Mouse (Mus musculus) heart, postnatal 14 days (tissue): ENCODE measurements around the gene Trim46. TPM values are rescaled to one million over a fixed set of nuclear protein-coding genes. Genes with fewer than 3 reads are reported as not detected.
"Not testable (repeated sequence)": the region's sequence is repeated elsewhere in the genome, so short reads cannot be mapped to it uniquely, and the experiment has no call there.

Experiments used
- DNase-seq, 2 experiments: peaks; one replicate each; pipeline ENCODE4 v3.0.0; 2021 to 2022
- intact Hi-C: fragments of 180-260 bp; cut with DNase I; formaldehyde crosslinking; loops from one replicate; pipeline ENCODE4 v1.15.1; 2025
- total RNA-seq, 2 experiments: library from RNA; stranded (reverse); gene quantifications; 2 replicates each; pipeline ENCODE4 v1.2.3; 2021

Gene Trim46
- total RNA-seq, 2 experiments from 2014 or later: 0.68 to 0.76 TPM

- intact Hi-C loops: no loop called here
- DNase-seq: no peak
Observed at GRCm38 (mm10) chr3:89238494-89238893, 7.6 kb downstream of the Trim46 start.

DNA sequence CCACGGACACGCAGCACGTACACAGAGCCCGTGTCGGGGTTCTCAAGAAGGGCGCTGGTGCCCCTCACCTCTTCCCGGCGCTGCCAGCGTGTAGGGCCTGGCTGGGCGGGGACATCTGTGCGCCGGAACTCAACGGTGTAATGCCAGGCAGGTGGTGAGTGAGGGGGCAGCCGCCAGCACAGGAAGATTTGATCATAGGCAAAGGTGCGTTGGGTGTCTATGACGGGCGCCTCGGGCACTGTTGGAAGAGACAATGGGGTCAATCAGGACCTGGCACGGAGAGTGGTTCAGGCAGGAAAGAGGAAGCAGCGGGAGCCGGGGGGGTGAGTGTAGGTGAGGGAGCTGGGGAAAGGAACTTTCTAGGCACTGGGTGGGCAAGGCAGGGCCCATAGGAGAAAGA, 8.4 kb downstream of the Trim46 start:
- intact Hi-C loops: no loop called here
- DNase-seq: no peak

- intact Hi-C loops: no loop called here
- no peak for DNase-seq
Observed at GRCm38 (mm10) chr3:89236516-89236915, 9.6 kb downstream of the Trim46 start.

DNA sequence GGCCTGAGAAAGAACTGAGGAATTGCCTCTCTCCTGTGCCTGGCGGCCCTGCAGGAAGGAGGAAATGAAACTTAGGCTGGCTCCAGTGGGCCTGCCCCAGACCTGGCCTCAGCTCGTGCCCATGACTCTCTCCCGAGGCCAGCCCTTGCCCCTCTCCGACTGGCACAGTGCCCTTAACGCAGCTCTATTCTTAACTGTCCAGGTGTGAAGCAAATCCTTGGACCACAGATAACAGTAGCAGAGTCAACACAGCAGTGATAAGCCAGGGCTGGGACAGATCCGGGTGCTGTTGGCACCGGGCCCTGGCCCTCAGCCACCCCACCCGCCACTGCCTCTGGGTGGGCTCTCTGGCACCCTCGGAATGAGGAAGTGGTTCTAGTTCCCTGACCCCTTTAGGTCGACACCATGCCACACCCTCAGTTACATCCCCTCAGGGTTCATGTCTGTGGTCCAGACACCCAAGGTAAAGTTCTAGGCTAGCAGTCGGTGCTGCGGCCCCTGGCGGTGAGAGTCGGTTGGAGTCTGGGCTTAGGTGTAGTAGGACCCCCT, 12.5 kb downstream of the Trim46 start:
- DNase-seq: peak in 1 of 2 experiments; percentile 39
- intact Hi-C loops: no loop called here

DNA sequence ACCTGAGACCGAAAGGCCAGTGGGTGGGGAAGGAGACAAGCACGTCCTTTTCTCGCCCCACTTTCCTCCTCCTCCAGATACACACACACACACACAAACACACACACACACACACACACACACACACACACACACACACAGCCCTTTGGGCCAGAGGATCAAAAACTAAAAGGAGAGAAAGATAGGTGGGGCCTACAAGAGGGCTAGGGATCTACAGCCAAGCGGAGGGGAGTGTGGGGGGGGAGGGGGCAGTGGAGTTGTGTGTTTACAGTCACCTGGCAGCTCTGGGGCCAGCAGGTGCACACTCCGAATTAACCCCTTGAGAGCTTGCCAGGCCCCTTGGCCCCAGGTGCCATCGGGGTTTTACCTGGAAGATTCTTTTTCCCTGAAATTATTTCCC, 13.5 kb downstream of the Trim46 start:
- DNase-seq: no peak
- intact Hi-C loops: no loop called here

GRCm38 (mm10) chr3:89231772-89232275, 14.3 kb downstream of the Trim46 start:
- intact Hi-C loops: no loop called here
- DNase-seq: no peak

GRCm38 (mm10) chr3:89231345-89231744, 14.8 kb downstream of the Trim46 start:
- intact Hi-C loops: no loop called here
- DNase-seq: no peak

- DNase-seq: no peak
- intact Hi-C loops: no loop called here
Observed at GRCm38 (mm10) chr3:89230561-89230960, 15.5 kb downstream of the Trim46 start.

- intact Hi-C loops: no loop called here
- no peak for DNase-seq
Observed at GRCm38 (mm10) chr3:89229276-89229675, 16.8 kb downstream of the Trim46 start.

DNA sequence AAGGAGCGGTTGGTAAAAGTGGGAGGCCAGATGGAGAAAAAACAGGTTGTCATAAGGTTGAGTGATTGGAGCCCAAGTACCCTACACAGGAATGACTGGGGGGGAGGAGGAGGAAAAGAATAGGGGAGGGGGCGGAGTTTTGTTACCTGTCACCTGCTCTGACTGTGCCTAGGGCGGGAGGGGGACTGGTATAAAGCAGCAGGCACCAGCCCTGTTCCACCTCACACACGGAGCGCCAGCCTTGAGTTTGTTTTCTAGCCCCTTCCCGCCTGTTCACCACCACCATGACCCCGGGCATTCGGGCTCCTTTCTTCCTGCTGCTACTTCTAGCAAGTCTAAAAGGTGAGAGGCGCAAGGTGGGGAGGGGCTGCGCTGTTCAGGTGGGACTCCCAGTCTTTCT, 17.3 kb downstream of the Trim46 start, which contains the start of gene Muc1:
Gene Muc1, plus strand, starts transcription at position 222 of the 400 bp plus-strand sequence.
- DNase-seq: no peak
- intact Hi-C loops: no loop called here

- peak; percentile 91 to 94 for DNase-seq
- intact Hi-C loops: no loop called here
Observed at GRCm38 (mm10) chr3:89228180-89228549, 17.9 kb downstream of the Trim46 start.

- intact Hi-C loops: no loop called here
- peak; percentile 79 to 84 for DNase-seq
Observed at GRCm38 (mm10) chr3:89227307-89228179, 18.6 kb downstream of the Trim46 start.

DNA sequence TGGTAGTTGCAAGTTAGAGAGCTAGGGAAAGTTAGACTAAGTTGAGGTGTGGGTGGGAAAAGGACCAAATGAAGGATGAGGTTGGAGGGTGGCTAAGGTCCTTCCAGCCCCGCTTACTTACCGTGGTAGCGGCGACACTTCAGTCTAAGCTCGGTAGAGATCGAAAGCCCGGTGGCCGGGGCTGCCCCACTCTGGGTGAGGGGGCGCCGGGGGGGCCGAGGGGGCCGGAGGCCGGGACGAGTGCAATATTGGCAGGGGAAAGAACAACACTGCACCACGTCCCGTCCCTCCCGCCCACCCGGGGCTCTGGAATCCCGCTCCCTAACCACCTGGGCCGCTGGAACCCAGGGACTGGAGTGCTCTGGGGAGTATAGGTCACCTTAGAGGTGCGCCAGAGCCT, 19.2 kb downstream of the Trim46 start, which contains the start of gene Mtx1:
Gene Mtx1, minus strand, starts transcription at position 189 of the 400 bp plus-strand sequence.
- no peak for DNase-seq
- intact Hi-C loops: no loop called here

DNA sequence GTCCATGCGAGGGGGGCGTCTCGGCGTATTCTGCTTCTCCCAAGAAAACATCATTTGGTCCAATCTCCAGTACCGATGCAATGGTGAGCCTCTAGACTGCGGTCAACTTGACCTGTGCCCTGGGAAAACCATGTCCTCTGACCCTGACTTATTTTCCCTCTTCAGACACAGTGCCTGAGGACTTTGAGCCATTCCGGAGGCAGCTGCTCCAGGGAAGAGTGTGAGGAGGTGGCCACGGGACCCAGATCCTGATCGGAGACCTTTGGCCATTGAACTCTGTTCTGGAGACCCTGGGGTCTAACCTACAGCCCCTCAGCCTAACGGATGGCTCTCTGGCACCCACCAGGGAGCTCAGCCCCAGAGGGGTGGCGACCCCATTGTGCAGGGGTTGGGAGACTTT, 19.7 kb downstream of the Trim46 start:
- DNase-seq: no peak
- intact Hi-C loops: no loop called here

- intact Hi-C loops: no loop called here
- no peak for DNase-seq
Observed at GRCm38 (mm10) chr3:89225918-89226317, 20.2 kb downstream of the Trim46 start.

DNA sequence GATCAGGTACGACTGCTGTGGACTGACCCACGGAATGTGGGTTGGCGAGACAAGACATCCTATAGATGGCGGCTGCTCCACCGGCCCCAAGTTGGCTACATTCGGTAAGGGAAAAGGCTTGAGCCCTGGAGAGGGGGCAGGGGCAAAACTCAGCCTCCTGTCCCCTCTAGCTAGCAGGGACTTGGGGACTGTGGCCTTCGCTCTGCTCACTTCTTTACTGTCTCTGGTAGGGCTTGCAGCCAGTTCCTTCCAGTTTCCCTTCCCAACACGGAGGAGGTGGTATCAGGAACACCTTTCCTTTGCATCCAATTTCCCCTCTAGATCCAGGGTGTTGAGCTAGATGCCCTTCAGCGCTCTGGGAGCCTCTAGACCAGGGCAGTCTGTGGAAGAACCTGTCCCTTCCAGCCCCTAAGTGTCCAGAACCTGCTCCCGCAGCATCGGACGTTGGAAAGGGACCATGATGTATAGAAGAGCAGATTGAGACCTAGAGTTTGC, 20.7 kb downstream of the Trim46 start:
- DNase-seq: no peak
- intact Hi-C loops: no loop called here

DNA sequence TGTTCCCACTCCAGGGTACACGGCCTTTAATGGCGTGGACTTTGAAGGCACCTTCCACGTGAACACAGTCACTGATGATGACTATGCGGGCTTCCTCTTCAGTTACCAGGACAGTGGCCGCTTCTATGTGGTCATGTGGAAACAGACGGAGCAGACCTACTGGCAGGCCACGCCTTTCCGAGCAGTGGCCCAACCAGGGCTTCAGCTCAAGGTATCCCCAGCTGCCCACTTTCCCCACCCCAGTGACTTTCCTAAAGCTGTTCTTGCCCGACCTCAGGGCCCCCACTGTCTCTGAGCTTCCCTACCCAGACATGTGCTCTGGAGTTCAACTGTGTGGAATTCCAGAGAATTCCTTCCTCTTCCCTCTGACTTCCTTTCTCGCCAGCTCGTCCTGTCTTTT, 21.3 kb downstream of the Trim46 start:
- intact Hi-C loops: no loop called here
- DNase-seq: no peak

GRCm38 (mm10) chr3:89221167-89221566, 24.9 kb downstream of the Trim46 start:
- intact Hi-C loops: no loop called here
- DNase-seq: no peak

- intact Hi-C loops: no loop called here
- no peak for DNase-seq
Observed at GRCm38 (mm10) chr3:89219546-89219945, 26.6 kb downstream of the Trim46 start.

DNA sequence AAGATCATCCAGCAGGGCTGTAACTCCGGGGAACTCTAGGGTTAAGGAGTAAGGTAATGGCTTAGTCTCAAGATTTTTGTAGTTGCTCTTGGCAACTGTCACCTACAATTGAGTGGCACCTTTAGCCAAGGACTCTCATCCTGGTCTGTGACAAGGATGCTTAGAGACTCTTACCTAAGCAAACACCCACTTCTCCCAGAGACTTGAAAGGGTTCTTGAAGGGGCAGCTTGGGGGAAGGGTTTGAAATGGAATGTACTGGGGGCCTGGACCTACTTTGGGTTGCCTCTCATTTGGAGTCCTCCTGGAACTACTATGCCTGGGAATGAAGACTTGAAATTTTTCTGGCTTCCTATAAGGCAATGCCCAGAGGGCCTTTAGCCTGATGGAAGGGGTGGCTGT, 27.8 kb downstream of the Trim46 start:
- intact Hi-C loops: no loop called here
- no peak for DNase-seq

DNA sequence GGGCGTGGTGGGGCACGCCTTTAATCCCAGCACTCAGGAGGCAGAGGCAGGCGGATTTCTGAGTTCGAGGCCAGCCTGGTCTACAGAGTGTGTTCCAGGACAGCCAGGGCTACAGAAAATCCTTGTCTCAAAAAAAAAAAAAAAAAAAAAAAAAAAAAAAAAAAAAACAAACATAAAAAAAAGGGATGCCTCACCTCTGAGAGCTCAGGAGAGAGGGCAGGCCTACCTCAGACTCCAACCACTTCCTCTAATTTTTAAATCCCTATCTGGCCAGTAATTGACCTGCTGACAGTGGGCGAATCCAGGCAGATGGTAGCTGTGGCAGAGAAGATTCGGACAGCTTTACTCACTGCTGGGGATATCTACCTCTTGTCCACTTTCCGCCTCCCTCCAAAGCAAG, 29.7 kb downstream of the Trim46 start:
- not testable (repeated sequence) for DNase-seq
- intact Hi-C loops: loop anchor here (2.0 kb wide), 2 partner anchors 20 to 100 kb away; no protein-coding TSS in a partner anchor
